Mouse (Mus musculus): ENCODE measurements around the gene Fibcd1. TPM values are rescaled to one million over a fixed set of nuclear protein-coding genes. Genes with fewer than 3 reads are reported as not detected.

The Fibcd1 gene
- not detected for polyA plus RNA-seq (2014; fragmentation: Illumina TruSeq; extraction: RNeasy Lipid Tissue Mini Kit (QIAGEN cat#74804); ENCODE audit: low read depth, low replicate concordance)

DNA sequence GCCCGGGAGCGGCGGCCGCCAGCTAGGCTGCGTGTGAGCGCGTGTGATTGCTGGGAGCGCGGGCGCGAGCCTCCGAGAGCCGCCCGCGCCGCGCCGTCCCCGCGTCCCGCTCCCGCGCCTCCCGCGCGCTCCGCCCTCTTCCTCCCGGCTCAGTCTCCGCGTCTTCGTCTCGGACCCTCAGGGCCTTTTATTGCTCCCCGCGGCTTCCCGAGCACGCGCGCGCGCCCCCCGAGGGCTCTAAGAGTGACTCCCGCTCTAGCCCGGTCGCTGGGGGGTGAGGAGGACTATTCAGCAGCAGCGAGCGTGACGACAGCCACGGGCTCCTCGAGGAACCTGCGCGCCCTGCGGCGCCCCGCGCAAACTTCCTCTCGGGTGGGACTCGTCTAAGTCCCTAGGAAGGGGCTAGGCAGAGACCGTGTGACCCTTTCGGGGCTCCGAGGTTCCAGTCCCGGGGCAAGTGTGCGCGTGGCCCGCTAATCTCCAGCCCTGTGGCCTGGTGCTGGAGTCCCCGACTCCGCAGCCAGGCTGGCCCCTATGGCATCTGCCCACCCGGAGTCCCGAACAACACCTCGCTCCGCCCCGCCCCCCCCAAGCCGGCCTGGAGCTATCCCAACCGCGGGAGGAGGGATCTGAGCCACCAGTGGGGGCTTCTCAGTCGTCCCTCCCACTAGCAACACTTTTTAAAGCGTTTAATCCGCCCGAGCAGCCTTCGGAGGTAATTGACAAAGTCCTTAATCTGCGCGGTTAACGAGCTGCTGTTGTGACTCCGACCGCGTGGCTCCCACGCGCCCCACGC lies at the start of gene Fibcd1:
TSS of gene Fibcd1 (minus strand) at position 110 of the 796 bp plus-strand sequence.

DNA sequence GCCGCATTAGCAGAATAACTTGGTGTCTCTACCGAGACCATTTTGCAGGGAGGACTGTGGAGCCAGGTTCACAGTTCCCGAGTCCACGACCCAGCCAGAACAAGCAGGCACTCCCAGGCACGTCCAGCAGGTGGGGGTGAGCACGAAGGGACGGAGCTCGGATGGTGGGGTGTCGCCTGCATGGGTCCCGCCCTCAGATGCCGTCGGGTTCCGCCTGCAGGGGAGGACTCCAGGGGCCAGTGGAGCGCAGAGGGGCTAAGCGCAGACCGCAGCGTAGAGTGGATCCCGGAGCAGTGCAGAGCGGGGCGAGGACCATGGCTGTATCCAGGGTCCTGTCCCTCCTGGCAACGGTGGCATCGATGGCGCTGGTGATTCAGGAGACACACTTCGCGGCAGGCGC lies 41.2 kb upstream of the Fibcd1 start, which contains the start of gene Lamc3:
TSS of gene Lamc3 (plus strand) at position 262 of the 400 bp plus-strand sequence.

GRCm38 (mm10) chr2:31810444-31810843 lies 35.4 kb downstream of the Fibcd1 start, which contains the start of gene Qrfp:
TSS of gene Qrfp (minus strand) at chr2:31810580.

Other genes with a start within 250 kb of the Fibcd1 start
- not detected for gene Prdm12, start 206.0 kb downstream of the Fibcd1 start, polyA plus RNA-seq (2014; fragmentation: Illumina TruSeq; extraction: RNeasy Lipid Tissue Mini Kit (QIAGEN cat#74804); ENCODE audit: low read depth, low replicate concordance)
- gene Exosc2, start 175.3 kb downstream of the Fibcd1 start, polyA plus RNA-seq (2014; fragmentation: Illumina TruSeq; extraction: RNeasy Lipid Tissue Mini Kit (QIAGEN cat#74804); ENCODE audit: low read depth, low replicate concordance) = 7.8 TPM
- 6.7 TPM for gene Abl1, start 157.6 kb downstream of the Fibcd1 start, polyA plus RNA-seq (2014; fragmentation: Illumina TruSeq; extraction: RNeasy Lipid Tissue Mini Kit (QIAGEN cat#74804); ENCODE audit: low read depth, low replicate concordance)
- gene Qrfp, start 35.4 kb downstream of the Fibcd1 start, polyA plus RNA-seq (2014; fragmentation: Illumina TruSeq; extraction: RNeasy Lipid Tissue Mini Kit (QIAGEN cat#74804); ENCODE audit: low read depth, low replicate concordance) = not detected
- gene Lamc3, start 41.3 kb upstream of the Fibcd1 start, polyA plus RNA-seq (2014; fragmentation: Illumina TruSeq; extraction: RNeasy Lipid Tissue Mini Kit (QIAGEN cat#74804); ENCODE audit: low read depth, low replicate concordance) = 0.08 TPM
- gene Aif1l, start 104.1 kb upstream of the Fibcd1 start, polyA plus RNA-seq (2014; fragmentation: Illumina TruSeq; extraction: RNeasy Lipid Tissue Mini Kit (QIAGEN cat#74804); ENCODE audit: low read depth, low replicate concordance) = 0.56 TPM
- 11.0 TPM for gene Nup214, start 128.4 kb upstream of the Fibcd1 start, polyA plus RNA-seq (2014; fragmentation: Illumina TruSeq; extraction: RNeasy Lipid Tissue Mini Kit (QIAGEN cat#74804); ENCODE audit: low read depth, low replicate concordance)
- gene Fam78a, start 238.9 kb upstream of the Fibcd1 start, polyA plus RNA-seq (2014; fragmentation: Illumina TruSeq; extraction: RNeasy Lipid Tissue Mini Kit (QIAGEN cat#74804); ENCODE audit: low read depth, low replicate concordance) = 0.19 TPM
- gene Plpp7, start 249.5 kb upstream of the Fibcd1 start, polyA plus RNA-seq (2014; fragmentation: Illumina TruSeq; extraction: RNeasy Lipid Tissue Mini Kit (QIAGEN cat#74804); ENCODE audit: low read depth, low replicate concordance) = not detected